Mouse (Mus musculus): ENCODE data around the gene Cyb5r3. TPM values are rescaled to one million over a fixed set of nuclear protein-coding genes. Genes with fewer than 3 reads are reported as not detected.
A peak's percentile ranks its signal among the peaks of the same experiment; 100 is the strongest.

Cyb5r3 gene
- polyA plus RNA-seq (2014; fragmentation: Nextera tagmentation; extraction: Ambion mirVana), result 154 and 162 TPM in 2 replicates

- ATAC-seq (replicated peaks; ENCODE audit: insufficient number of reproducible peaks, low FRiP score, low TSS enrichment), result peak; percentile 32; the same call in 1 of the 2 replicates
- H3K9ac ChIP-seq (ENCODE audit: low read depth, low read length), result peak within 1 kb of the TSS; percentile 81
- H3K4me1 ChIP-seq (ENCODE audit: control insufficient read depth, insufficient read depth, low read length), result peaks cover 25% of the 10 kb centered on the region
- H3K27me3 ChIP-seq (ENCODE audit: control insufficient read depth, insufficient read depth, low read length), result no peaks in the 10 kb centered on the region
- H3K27ac ChIP-seq (ENCODE audit: low read depth, low read length), result peak within 1 kb of the TSS; percentile 84
- H3K9me3 ChIP-seq (replicated peaks; ENCODE audit: control insufficient read depth, low read length), result no peaks in the 10 kb centered on the region
- no peaks in the 10 kb centered on the region for H3K36me3 ChIP-seq (ENCODE audit: control insufficient read depth, insufficient read depth, low read length)
- WGBS (ENCODE audit: insufficient replicate concordance), result 31% methylated on average over 28 of the region's 28 CpGs
- H3K4me3 ChIP-seq (ENCODE audit: low read depth, low read length), result peak within 1 kb of the TSS; percentile 77
- peak within 1 kb of the TSS; percentile 80 for H3K4me2 ChIP-seq
Observed at GRCm38 (mm10) chr15:83172492-83173429, at the start of gene Cyb5r3. TSS of gene Cyb5r3 (minus strand) at chr15:83172592.

DNA sequence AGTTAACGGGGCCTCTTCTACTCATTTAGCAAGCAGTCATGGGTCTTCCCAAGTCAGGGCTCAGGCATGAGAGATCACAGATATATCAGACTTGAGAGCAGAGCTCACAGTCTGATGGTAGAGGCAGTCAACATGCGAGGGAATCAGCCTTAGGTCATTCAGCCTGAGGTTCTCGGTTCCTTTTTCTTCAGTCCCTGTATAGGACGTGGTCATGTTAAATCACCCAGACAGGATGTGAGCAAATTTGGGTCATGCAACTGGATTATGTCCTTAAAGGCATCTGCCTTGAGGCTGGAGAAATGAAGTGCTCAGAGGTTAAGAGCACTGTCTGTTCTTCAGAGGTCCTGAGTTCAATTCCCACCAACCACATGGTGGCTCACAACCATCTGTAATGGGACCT lies 49.3 kb upstream of the Cyb5r3 start:
- H3K27me3 ChIP-seq (ENCODE audit: control insufficient read depth, insufficient read depth, low read length), result no peaks in the 10 kb centered on the region

DNA sequence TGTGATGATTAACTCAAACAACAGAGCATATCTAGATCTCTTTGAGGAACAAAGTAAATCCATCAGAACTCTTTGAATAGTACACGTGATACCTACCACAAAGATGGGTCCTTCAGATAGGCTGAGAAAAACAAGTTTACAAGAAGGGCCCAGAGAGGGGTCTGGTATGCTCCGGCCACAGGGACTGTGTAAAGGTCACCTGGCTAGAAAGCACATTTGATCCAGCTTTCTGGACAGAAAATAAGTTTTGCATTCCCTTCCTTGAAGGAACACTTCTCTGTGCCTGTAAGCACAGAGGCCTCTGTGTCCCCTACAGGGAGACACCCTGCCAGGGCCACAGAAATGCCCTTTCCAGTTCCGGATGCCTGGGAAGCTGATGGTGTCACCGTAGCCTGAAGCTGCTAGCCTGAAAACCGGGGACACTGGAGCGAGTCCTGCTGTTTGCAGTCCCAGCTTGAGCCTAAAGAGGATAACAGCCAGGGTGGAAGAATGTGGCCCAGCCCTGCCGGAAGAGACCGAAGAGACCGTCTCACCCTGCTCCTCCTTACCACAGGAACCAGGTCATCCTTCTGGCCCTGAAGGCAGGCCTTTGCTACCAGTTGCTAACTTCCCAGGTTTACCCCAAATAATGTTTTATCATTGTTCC lies 48.1 kb upstream of the Cyb5r3 start:
- 42% methylated on average over 9 of the region's 9 CpGs for WGBS (ENCODE audit: insufficient replicate concordance)
- peaks cover 17% of the 10 kb centered on the region for H3K4me1 ChIP-seq (ENCODE audit: control insufficient read depth, insufficient read depth, low read length)
- H3K36me3 ChIP-seq (ENCODE audit: control insufficient read depth, insufficient read depth, low read length), result no peaks in the 10 kb centered on the region
- ATAC-seq (replicated peaks; ENCODE audit: insufficient number of reproducible peaks, low FRiP score, low TSS enrichment), result no peak
- no peak overlapping the region for H3K4me3 ChIP-seq (ENCODE audit: low read depth, low read length)
- no peaks in the 10 kb centered on the region for H3K9me3 ChIP-seq (replicated peaks; ENCODE audit: control insufficient read depth, low read length)
- H3K27ac ChIP-seq (ENCODE audit: low read depth, low read length), result no peak overlapping the region
- H3K9ac ChIP-seq (ENCODE audit: low read depth, low read length), result no peak overlapping the region
- H3K4me2 ChIP-seq, result no peak overlapping the region
- no peaks in the 10 kb centered on the region for H3K27me3 ChIP-seq (ENCODE audit: control insufficient read depth, insufficient read depth, low read length)

More for the DNA sequence above, 49.3 kb upstream of the Cyb5r3 start:
- Histone ChIP-seq H3K27ac (ENCODE audit: low read depth, low read length) (no peak overlapping the region), H3K4me2 (no peak overlapping the region), H3K9me3 (replicated peaks; ENCODE audit: control insufficient read depth, low read length) (no peaks in the 10 kb centered on the region), H3K36me3 (ENCODE audit: control insufficient read depth, insufficient read depth, low read length) (no peaks in the 10 kb centered on the region), H3K4me1 (ENCODE audit: control insufficient read depth, insufficient read depth, low read length) (peaks cover 14% of the 10 kb centered on the region), H3K4me3 (ENCODE audit: low read depth, low read length) (no peak overlapping the region), H3K9ac (ENCODE audit: low read depth, low read length) (no peak overlapping the region)
- 78% methylated on average over 4 of the region's 4 CpGs for WGBS (ENCODE audit: insufficient replicate concordance)
- ATAC-seq (replicated peaks; ENCODE audit: insufficient number of reproducible peaks, low FRiP score, low TSS enrichment), result no peak

DNA sequence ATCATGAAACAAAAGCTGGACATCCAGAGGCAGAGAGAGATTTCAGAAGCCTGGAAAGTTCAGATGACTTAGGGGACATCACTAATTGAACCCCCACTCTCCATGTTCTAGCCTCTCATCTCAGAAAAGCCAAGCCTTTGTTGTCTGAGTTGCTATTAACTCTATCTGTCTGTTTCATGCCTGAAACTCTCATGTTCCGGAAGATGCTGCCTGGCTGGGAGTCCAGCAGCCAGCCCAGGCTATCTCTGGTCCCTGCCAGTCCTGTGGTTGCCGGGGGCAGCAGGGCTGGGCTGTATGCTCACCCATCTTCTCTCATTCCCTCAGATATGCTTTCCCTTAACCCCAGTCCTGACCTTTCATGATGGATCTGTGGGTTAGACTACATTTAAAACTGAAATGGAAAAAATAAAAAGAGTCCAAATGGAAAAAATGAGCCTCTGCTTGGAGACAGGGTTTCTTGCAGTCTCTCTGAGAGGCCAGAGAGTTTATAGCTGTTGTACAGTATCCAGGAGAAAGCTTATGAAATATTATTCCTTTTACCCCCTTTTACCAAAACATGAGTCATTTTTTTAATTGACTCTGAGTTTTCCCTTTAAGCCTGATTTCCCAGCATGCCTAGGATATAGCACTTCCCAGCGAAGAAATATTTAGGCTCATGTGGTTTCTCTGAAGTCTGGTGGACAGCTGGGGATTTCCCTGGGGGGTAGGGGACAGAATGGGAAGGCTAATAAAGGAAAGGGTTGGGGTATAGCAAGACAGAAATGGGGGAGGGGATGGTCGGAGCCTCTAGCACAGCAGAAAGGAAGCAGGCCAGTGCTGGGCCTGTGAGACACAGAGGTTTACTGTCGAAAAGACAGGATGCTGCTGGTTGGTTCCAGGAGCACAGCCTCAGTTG lies 43.2 kb upstream of the Cyb5r3 start:
- Histone ChIP-seq H3K27me3 (ENCODE audit: control insufficient read depth, insufficient read depth, low read length) (no peaks in the 10 kb centered on the region), H3K9me3 (replicated peaks; ENCODE audit: control insufficient read depth, low read length) (no peaks in the 10 kb centered on the region), H3K4me1 (ENCODE audit: control insufficient read depth, insufficient read depth, low read length) (0 out of 2 replicates have a peak, but pooled peaks cover 3% of the 10 kb centered on the region), H3K4me3 (ENCODE audit: low read depth, low read length) (no peak overlapping the region), H3K27ac (ENCODE audit: low read depth, low read length) (0 out of 2 replicates have a peak overlapping the region, but pooled peaks have one; percentile 38), H3K36me3 (ENCODE audit: control insufficient read depth, insufficient read depth, low read length) (no peaks in the 10 kb centered on the region), H3K4me2 (no peak overlapping the region), H3K9ac (ENCODE audit: low read depth, low read length) (no peak overlapping the region)
- WGBS (ENCODE audit: insufficient replicate concordance), result 48% methylated on average over 5 of the region's 5 CpGs
- ATAC-seq (replicated peaks; ENCODE audit: insufficient number of reproducible peaks, low FRiP score, low TSS enrichment), result no peak; the same call in 1 of the 2 replicates

- H3K4me2 ChIP-seq, result peak overlapping the region; percentile 55
- H3K9me3 ChIP-seq (replicated peaks; ENCODE audit: control insufficient read depth, low read length), result no peaks in the 10 kb centered on the region
- H3K9ac ChIP-seq (ENCODE audit: low read depth, low read length), result no peak overlapping the region
- H3K36me3 ChIP-seq (ENCODE audit: control insufficient read depth, insufficient read depth, low read length), result no peaks in the 10 kb centered on the region
- peaks cover 3% of the 10 kb centered on the region; the same call in 1 of the 2 replicates for H3K4me1 ChIP-seq (ENCODE audit: control insufficient read depth, insufficient read depth, low read length)
- peak overlapping the region; percentile 9; the same call in 1 of the 2 replicates for H3K4me3 ChIP-seq (ENCODE audit: low read depth, low read length)
- no peak overlapping the region for H3K27ac ChIP-seq (ENCODE audit: low read depth, low read length)
- no peak for ATAC-seq (replicated peaks; ENCODE audit: insufficient number of reproducible peaks, low FRiP score, low TSS enrichment)
- H3K27me3 ChIP-seq (ENCODE audit: control insufficient read depth, insufficient read depth, low read length), result no peaks in the 10 kb centered on the region
- WGBS (ENCODE audit: insufficient replicate concordance), result 18% methylated on average over 11 of the region's 11 CpGs
Observed at GRCm38 (mm10) chr15:83210229-83210628, 37.8 kb upstream of the Cyb5r3 start.

DNA sequence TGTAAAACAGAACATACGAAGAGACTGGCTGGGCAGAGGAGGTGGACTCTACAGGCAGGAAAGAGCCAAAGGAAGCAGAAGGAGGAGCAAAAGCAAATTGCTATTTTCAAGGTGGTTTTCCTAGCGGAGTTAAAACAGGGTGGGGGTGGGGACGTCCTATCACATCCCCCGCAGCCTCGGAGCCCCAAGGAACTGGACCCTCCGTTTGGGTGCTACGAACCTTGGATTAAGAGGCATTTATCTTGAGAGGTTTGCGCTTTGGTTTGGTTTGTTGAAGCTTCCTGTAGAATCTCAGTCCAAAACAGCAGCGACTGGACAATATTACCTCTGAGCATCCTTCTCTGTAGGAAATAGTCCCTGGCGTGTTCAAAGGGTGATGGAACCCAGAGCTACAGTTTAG lies 37.3 kb upstream of the Cyb5r3 start:
- Histone ChIP-seq H3K4me3 (ENCODE audit: low read depth, low read length) (peak overlapping the region; percentile 9; the same call in 1 of the 2 replicates), H3K27me3 (ENCODE audit: control insufficient read depth, insufficient read depth, low read length) (no peaks in the 10 kb centered on the region), H3K27ac (ENCODE audit: low read depth, low read length) (no peak overlapping the region), H3K4me2 (peak overlapping the region; percentile 55), H3K4me1 (ENCODE audit: control insufficient read depth, insufficient read depth, low read length) (peaks cover 3% of the 10 kb centered on the region; the same call in 1 of the 2 replicates), H3K9me3 (replicated peaks; ENCODE audit: control insufficient read depth, low read length) (no peaks in the 10 kb centered on the region), H3K36me3 (ENCODE audit: control insufficient read depth, insufficient read depth, low read length) (no peaks in the 10 kb centered on the region), H3K9ac (ENCODE audit: low read depth, low read length) (no peak overlapping the region)
- ATAC-seq (replicated peaks; ENCODE audit: insufficient number of reproducible peaks, low FRiP score, low TSS enrichment), result no peak
- WGBS (ENCODE audit: insufficient replicate concordance), result 10% methylated on average over 10 of the region's 10 CpGs

DNA sequence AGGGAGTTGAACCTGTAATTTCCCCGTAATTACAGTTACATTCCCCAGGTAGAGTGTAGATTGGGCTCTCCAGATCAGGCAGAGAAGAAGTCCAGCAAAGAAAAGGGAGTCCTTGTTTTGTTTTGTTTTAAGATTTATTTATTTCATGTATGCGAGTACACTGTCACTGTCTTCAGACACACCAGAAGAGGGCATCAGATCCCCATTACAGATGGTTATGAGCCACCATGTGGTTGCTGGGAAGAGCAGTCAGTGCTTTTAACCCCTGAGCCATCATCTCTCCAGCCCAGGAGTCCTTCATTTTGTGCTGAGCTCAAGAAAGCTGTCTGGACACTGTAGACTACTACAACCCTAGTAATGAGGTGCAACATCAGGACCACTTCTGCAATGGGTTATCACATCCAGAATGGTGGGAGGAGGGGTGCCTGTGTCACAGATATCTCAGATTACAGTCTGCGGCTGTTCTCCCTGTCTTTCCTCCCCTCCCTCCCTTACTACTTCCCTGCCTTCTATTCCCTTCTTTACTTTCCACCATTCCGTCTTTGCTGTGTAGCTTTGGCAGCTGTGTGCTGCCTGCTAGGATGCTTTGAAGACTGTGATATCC lies 36.8 kb upstream of the Cyb5r3 start:
- no peak for ATAC-seq (replicated peaks; ENCODE audit: insufficient number of reproducible peaks, low FRiP score, low TSS enrichment)
- H3K9ac ChIP-seq (ENCODE audit: low read depth, low read length), result no peak overlapping the region
- no peak overlapping the region; the same call in 1 of the 2 replicates for H3K4me3 ChIP-seq (ENCODE audit: low read depth, low read length)

More for the DNA sequence above, 36.8 kb upstream of the Cyb5r3 start:
- Histone ChIP-seq H3K27me3 (ENCODE audit: control insufficient read depth, insufficient read depth, low read length) (no peaks in the 10 kb centered on the region), H3K27ac (ENCODE audit: low read depth, low read length) (no peak overlapping the region), H3K4me1 (ENCODE audit: control insufficient read depth, insufficient read depth, low read length) (peaks cover 3% of the 10 kb centered on the region; the same call in 1 of the 2 replicates), H3K4me2 (peak overlapping the region; percentile 55), H3K9me3 (replicated peaks; ENCODE audit: control insufficient read depth, low read length) (no peaks in the 10 kb centered on the region), H3K36me3 (ENCODE audit: control insufficient read depth, insufficient read depth, low read length) (no peaks in the 10 kb centered on the region)
- WGBS (ENCODE audit: insufficient replicate concordance), result 43% methylated on average over 4 of the region's 4 CpGs
